Mouse (Mus musculus): ENCODE measurements around the gene Mrpl11. TPM values are rescaled to one million over a fixed set of nuclear protein-coding genes. Genes with fewer than 3 reads are reported as not detected.
A peak's percentile ranks its signal among the peaks of the same experiment; 100 is the strongest.
"Not testable (repeated sequence)": the region's sequence is repeated elsewhere in the genome, so short reads cannot be mapped to it uniquely, and the experiment has no call there.

Mrpl11 gene
- polyA plus RNA-seq, 1 experiment from 2014 or later, result 95.7 TPM

GRCm38 (mm10) chr19:4999445-5000140 lies 37.6 kb downstream of the Mrpl11 start:
- Histone ChIP-seq H3K9ac (0 out of 2 replicates have a peak overlapping the region, but pooled peaks have one; percentile 20), H3K9me3 (no peaks in the 10 kb centered on the region), H3K4me1 (replicated peaks) (peaks cover 51% of the 10 kb centered on the region), H3K27me3 (0 out of 2 replicates have a peak, but pooled peaks cover 3% of the 10 kb centered on the region), H3K4me3 (no peak overlapping the region), H3K36me3 (no peaks in the 10 kb centered on the region), H3K4me2 (peak overlapping the region; percentile 14), H3K27ac (replicated peaks) (no peak overlapping the region)
- 68% methylated on average over 6 of the region's 6 CpGs for WGBS
- no peak for ATAC-seq (ENCODE audit: low FRiP score, low read depth)

- H3K27ac ChIP-seq (replicated peaks), result peak overlapping the region; percentile 93
- under 1% methylated on average over 39 of the region's 39 CpGs for WGBS
- no peaks in the 10 kb centered on the region for H3K9me3 ChIP-seq
- H3K4me1 ChIP-seq (replicated peaks), result peaks cover 46% of the 10 kb centered on the region
- no peaks in the 10 kb centered on the region for H3K27me3 ChIP-seq
- no peaks in the 10 kb centered on the region for H3K36me3 ChIP-seq
- H3K4me3 ChIP-seq, result peak overlapping the region; percentile 37
- H3K4me2 ChIP-seq, result peak overlapping the region; percentile 67
- H3K9ac ChIP-seq, result peak overlapping the region; percentile 47
- peak; percentile 99 for ATAC-seq (ENCODE audit: low FRiP score, low read depth)
Observed at GRCm38 (mm10) chr19:5001666-5002406, 39.9 kb downstream of the Mrpl11 start.

- not testable (repeated sequence) for H3K4me2 ChIP-seq; H3K27ac ChIP-seq (replicated peaks); ATAC-seq (ENCODE audit: low FRiP score, low read depth); H3K27me3 ChIP-seq; H3K4me3 ChIP-seq; H3K36me3 ChIP-seq; H3K9me3 ChIP-seq; H3K9ac ChIP-seq
- 54% methylated on average over 2 of the region's 2 CpGs for WGBS
- peaks cover 35% of the 10 kb centered on the region for H3K4me1 ChIP-seq (replicated peaks)
Observed at GRCm38 (mm10) chr19:5003644-5004043, 41.7 kb downstream of the Mrpl11 start.

- no peaks in the 10 kb centered on the region for H3K36me3 ChIP-seq
- WGBS, result 67% methylated on average over 4 of the region's 4 CpGs
- no peak overlapping the region for H3K27ac ChIP-seq (replicated peaks)
- H3K9ac ChIP-seq, result no peak overlapping the region
- no peaks in the 10 kb centered on the region for H3K27me3 ChIP-seq
- H3K9me3 ChIP-seq, result no peaks in the 10 kb centered on the region
- no peak for ATAC-seq (ENCODE audit: low FRiP score, low read depth)
- H3K4me1 ChIP-seq (replicated peaks), result peaks cover 22% of the 10 kb centered on the region
- no peak overlapping the region for H3K4me3 ChIP-seq
- no peak overlapping the region for H3K4me2 ChIP-seq
Observed at GRCm38 (mm10) chr19:5004925-5005324, 43.0 kb downstream of the Mrpl11 start.

- H3K4me3 ChIP-seq, result no peak overlapping the region
- no peaks in the 10 kb centered on the region for H3K36me3 ChIP-seq
- no peak overlapping the region for H3K4me2 ChIP-seq
- no peaks in the 10 kb centered on the region for H3K27me3 ChIP-seq
- H3K27ac ChIP-seq (replicated peaks), result no peak overlapping the region
- no peak for ATAC-seq (ENCODE audit: low FRiP score, low read depth)
- WGBS, result 67% methylated on average over 8 of the region's 8 CpGs
- H3K9me3 ChIP-seq, result no peaks in the 10 kb centered on the region
- no peak overlapping the region for H3K9ac ChIP-seq
- no peaks in the 10 kb centered on the region for H3K4me1 ChIP-seq (replicated peaks)
Observed at GRCm38 (mm10) chr19:5013138-5013537, 51.2 kb downstream of the Mrpl11 start.

GRCm38 (mm10) chr19:5014961-5015398 lies 53.0 kb downstream of the Mrpl11 start:
- H3K36me3 ChIP-seq, result no peaks in the 10 kb centered on the region
- no peaks in the 10 kb centered on the region for H3K4me1 ChIP-seq (replicated peaks)
- WGBS, result 18% methylated on average over 8 of the region's 8 CpGs
- H3K4me2 ChIP-seq, result no peak overlapping the region
- no peak overlapping the region for H3K9ac ChIP-seq
- H3K4me3 ChIP-seq, result no peak overlapping the region
- H3K27me3 ChIP-seq, result no peaks in the 10 kb centered on the region
- H3K27ac ChIP-seq (replicated peaks), result no peak overlapping the region
- H3K9me3 ChIP-seq, result no peaks in the 10 kb centered on the region
- ATAC-seq (ENCODE audit: low FRiP score, low read depth), result no peak

- H3K27ac ChIP-seq (replicated peaks), result no peak overlapping the region
- H3K9ac ChIP-seq, result no peak overlapping the region
- H3K4me2 ChIP-seq, result no peak overlapping the region
- H3K4me1 ChIP-seq (replicated peaks), result no peaks in the 10 kb centered on the region
- ATAC-seq (ENCODE audit: low FRiP score, low read depth), result peak; percentile 68; the same call in 1 of the 2 replicates
- H3K36me3 ChIP-seq, result no peaks in the 10 kb centered on the region
- WGBS, result 38% methylated on average over 10 of the region's 10 CpGs
- no peaks in the 10 kb centered on the region for H3K9me3 ChIP-seq
- no peaks in the 10 kb centered on the region for H3K27me3 ChIP-seq
- no peak overlapping the region for H3K4me3 ChIP-seq
Observed at GRCm38 (mm10) chr19:5016221-5016742, 54.3 kb downstream of the Mrpl11 start.

Other genes with a start within 250 kb of the Mrpl11 start
- gene Rbm4b, start 205.7 kb upstream of the Mrpl11 start, polyA plus RNA-seq (2015; fragmentation: Nextera tagmentation; extraction: Ambion mirVana), result 134 and 139 TPM in 2 replicates
- gene Rbm4, start 168.2 kb upstream of the Mrpl11 start, polyA plus RNA-seq (2015; fragmentation: Nextera tagmentation; extraction: Ambion mirVana), result 72.3 and 87.5 TPM in 2 replicates
- gene Gm21992, start 150.5 kb upstream of the Mrpl11 start, polyA plus RNA-seq (2015; fragmentation: Nextera tagmentation; extraction: Ambion mirVana), result 22.9 and 23.9 TPM in 2 replicates
- gene Rbm14, start 150.5 kb upstream of the Mrpl11 start, polyA plus RNA-seq (2015; fragmentation: Nextera tagmentation; extraction: Ambion mirVana), result 62.4 and 64.8 TPM in 2 replicates
- gene Ccs, start 122.8 kb upstream of the Mrpl11 start, polyA plus RNA-seq (2015; fragmentation: Nextera tagmentation; extraction: Ambion mirVana), result 40.8 and 41.4 TPM in 2 replicates
- gene Ccdc87, start 122.8 kb upstream of the Mrpl11 start, polyA plus RNA-seq (2015; fragmentation: Nextera tagmentation; extraction: Ambion mirVana), result 0.55 and 0.73 TPM in 2 replicates
- 76.5 and 78.7 TPM in 2 replicates for gene Ctsf, start 107.0 kb upstream of the Mrpl11 start, polyA plus RNA-seq (2015; fragmentation: Nextera tagmentation; extraction: Ambion mirVana)
- gene Actn3, start 84.2 kb upstream of the Mrpl11 start, polyA plus RNA-seq (2015; fragmentation: Nextera tagmentation; extraction: Ambion mirVana), result 1.6 and 2.3 TPM in 2 replicates
- 23.3 and 24.1 TPM in 2 replicates for gene Zdhhc24, start 83.5 kb upstream of the Mrpl11 start, polyA plus RNA-seq (2015; fragmentation: Nextera tagmentation; extraction: Ambion mirVana)
- 8.5 and 10.3 TPM in 2 replicates for gene Bbs1, start 55.5 kb upstream of the Mrpl11 start, polyA plus RNA-seq (2015; fragmentation: Nextera tagmentation; extraction: Ambion mirVana)
- 106 and 108 TPM in 2 replicates for gene Dpp3, start 33.9 kb upstream of the Mrpl11 start, polyA plus RNA-seq (2015; fragmentation: Nextera tagmentation; extraction: Ambion mirVana)
- gene Peli3, start 19.0 kb upstream of the Mrpl11 start, polyA plus RNA-seq (2015; fragmentation: Nextera tagmentation; extraction: Ambion mirVana), result 13.3 and 13.7 TPM in 2 replicates
- 0.31 and 0.51 TPM in 2 replicates for gene Npas4, start 28.2 kb downstream of the Mrpl11 start, polyA plus RNA-seq (2015; fragmentation: Nextera tagmentation; extraction: Ambion mirVana)
- 12.2 and 15.4 TPM in 2 replicates for gene Slc29a2, start 61.7 kb downstream of the Mrpl11 start, polyA plus RNA-seq (2015; fragmentation: Nextera tagmentation; extraction: Ambion mirVana)
- gene B4gat1, start 76.7 kb downstream of the Mrpl11 start, polyA plus RNA-seq (2015; fragmentation: Nextera tagmentation; extraction: Ambion mirVana), result 93.1 and 97.9 TPM in 2 replicates
- 2.7 and 5.1 TPM in 2 replicates for gene AC124502.3, start 76.7 kb downstream of the Mrpl11 start, polyA plus RNA-seq (2015; fragmentation: Nextera tagmentation; extraction: Ambion mirVana)
- 30.7 and 31.7 TPM in 2 replicates for gene Brms1, start 79.2 kb downstream of the Mrpl11 start, polyA plus RNA-seq (2015; fragmentation: Nextera tagmentation; extraction: Ambion mirVana)
- 0.79 and 1.1 TPM in 2 replicates for gene Rin1, start 88.3 kb downstream of the Mrpl11 start, polyA plus RNA-seq (2015; fragmentation: Nextera tagmentation; extraction: Ambion mirVana)
- 19.8 and 22.0 TPM in 2 replicates for gene Cd248, start 105.9 kb downstream of the Mrpl11 start, polyA plus RNA-seq (2015; fragmentation: Nextera tagmentation; extraction: Ambion mirVana)
- 28.3 and 34.0 TPM in 2 replicates for gene Tmem151a, start 123.4 kb downstream of the Mrpl11 start, polyA plus RNA-seq (2015; fragmentation: Nextera tagmentation; extraction: Ambion mirVana)
- 55.8 and 64.0 TPM in 2 replicates for gene Yif1a, start 126.4 kb downstream of the Mrpl11 start, polyA plus RNA-seq (2015; fragmentation: Nextera tagmentation; extraction: Ambion mirVana)
- gene Cnih2, start 136.4 kb downstream of the Mrpl11 start, polyA plus RNA-seq (2015; fragmentation: Nextera tagmentation; extraction: Ambion mirVana), result 364 and 435 TPM in 2 replicates
- gene Rab1b, start 144.9 kb downstream of the Mrpl11 start, polyA plus RNA-seq (2015; fragmentation: Nextera tagmentation; extraction: Ambion mirVana), result 210 and 222 TPM in 2 replicates
- 76.9 and 90.2 TPM in 2 replicates for gene Klc2, start 156.4 kb downstream of the Mrpl11 start, polyA plus RNA-seq (2015; fragmentation: Nextera tagmentation; extraction: Ambion mirVana)